Comparison of ENCODE assay signal across 8 mouse cellular contexts in genomic region chr1:118627781-118628464, GRCm38 (mm10). TPM values are rescaled to one million over a fixed set of nuclear protein-coding genes. Genes with fewer than 3 reads are reported as not detected.
DNase-seq lines count a peak whose midpoint lies in the region; ATAC-seq and TF ChIP-seq lines count a peak whose summit lies in the region.

TSS of gene Tfcp2l1 (plus strand) at chr1:118627945.

- peaks cover 5 to 25% of the 10 kb centered on the region in 2 experiments; a peak in 2 of 4 replicates for H3K4me1 ChIP-seq in ES-E14 (ENCODE audit: control insufficient read depth in 2 of 2, insufficient read depth in 2 of 2, low read length in 2 of 2, poor library complexity in 1 of 2)
- H3K4me1 ChIP-seq in forebrain, embryonic 13.5 days = peaks cover 13% of the 10 kb centered on the region

- peak within 1 kb of the TSS; percentile 9; the same call in 1 of the 2 replicates for H3K27ac ChIP-seq in ES-E14 (ENCODE audit: insufficient read depth, low read depth, low read length, poor library complexity, severe bottlenecking)
- H3K27ac ChIP-seq in forebrain, embryonic 13.5 days = no peak within 1 kb of the TSS

- in situ Hi-C loops in ES-E14 (cut with MboI; ENCODE audit: low sequenced_read_pairs in 2 of 2, unreplicated experiment in 2 of 2) = loop anchor here in 1 of 2 experiments (25.0 kb wide), 1 partner anchor 434 kb away; the partner anchor contains the start of gene Gli2

- no peak for DNase-seq in ES-E14 (ENCODE audit: low read depth, low spot score)
- peak; percentile 55 for DNase-seq in cerebellum, adult 11-12 months
- DNase-seq in heart, postnatal 10 days = peak; percentile 80 to 82
- peak; percentile 92 to 94 for DNase-seq in kidney, postnatal 4 days
- peak; percentile 87 for DNase-seq in lung, postnatal 36 days
- peak; percentile 41 for DNase-seq in retina, postnatal 7 days (ENCODE audit: low read depth, low spot score)
- DNase-seq in urinary bladder, postnatal 25 days (ENCODE audit: low spot score) = peak; percentile 84

- no peaks in the 10 kb centered on the region for H3K9me3 ChIP-seq in ES-E14 (ENCODE audit: control insufficient read depth, insufficient read depth, low read depth, low read length)
- H3K9me3 ChIP-seq in forebrain, embryonic 13.5 days (replicated peaks) = no peaks in the 10 kb centered on the region

- peak within 1 kb of the TSS; percentile 90 for H3K4me2 ChIP-seq in forebrain, embryonic 13.5 days

- H3K36me3 ChIP-seq in ES-E14 (ENCODE audit: control insufficient read depth, insufficient read depth, low read length, poor library complexity, severe bottlenecking) = peaks cover 10% of the 10 kb centered on the region
- H3K36me3 ChIP-seq in forebrain, embryonic 13.5 days (ENCODE audit: poor library complexity, severe bottlenecking) = no peaks in the 10 kb centered on the region

- intact Hi-C loops in heart, postnatal 10 days (cut with DNase I) = loop anchor here (5.0 kb wide), 1 partner anchor 129 kb away; no protein-coding TSS in a partner anchor

- H3K27me3 ChIP-seq in forebrain, embryonic 13.5 days = peaks cover 31% of the 10 kb centered on the region

- peak within 1 kb of the TSS; percentile 76 for H3K9ac ChIP-seq in ES-E14 (ENCODE audit: insufficient read depth, low read depth, low read length, poor library complexity, severe bottlenecking)
- peak within 1 kb of the TSS; percentile 54 for H3K9ac ChIP-seq in forebrain, embryonic 13.5 days

- ATAC-seq in forebrain, embryonic 13.5 days = peak; percentile 91

- 0% methylated on average over 45 of the region's 48 CpGs for WGBS in forebrain, embryonic 13.5 days

- peak within 1 kb of the TSS; percentile 84 to 88 for H3K4me3 ChIP-seq in ES-E14 (ENCODE audit: insufficient read depth in 1 of 2, low read depth in 1 of 2, low read length in 2 of 2, poor library complexity in 1 of 2, severe bottlenecking in 1 of 2)
- H3K4me3 ChIP-seq in forebrain, embryonic 13.5 days = peak within 1 kb of the TSS; percentile 49

TF ChIP-seq in ES-E14, 5 proteins besides CTCF, POLR2A, EP300 and RAD21:
- TF ChIP-seq CHD2 (IDR thresholded peaks at IDR 0.05; ENCODE audit: low read depth, low read length) (no peak), HCFC1 (IDR thresholded peaks at IDR 0.05; ENCODE audit: borderline replicate concordance, insufficient read depth, low read length) (peak; percentile 61; the same call in 1 of the 2 replicates)

RNA-seq across cellular contexts. Expression of gene Tfcp2l1, which starts in this region (rescaled TPM):
- 36.0 and 42.3 TPM in 2 replicates for total RNA-seq in ES-E14 (2012; rRNA removed)
- polyA plus RNA-seq in forebrain, embryonic 13.5 days (2015; fragmentation: Nextera tagmentation; extraction: Ambion mirVana) = 0.13 and 0.48 TPM in 2 replicates
- under 1 TPM; 0.38 to 0.79 TPM for total RNA-seq in heart, postnatal 10 days (2021)

Comparison
In these comparisons a context has a peak if more than half of its experiments do, and no peak if none do; other contexts are left out.
1. RNA of gene Tfcp2l1 (total RNA-seq): 36.0 to 42.3 TPM in ES-E14; 0.38 to 0.79 TPM in heart, postnatal 10 days; every median in the first group is over 10 times any median in the second.
2. Peak in ATAC-seq, H3K4me3 ChIP-seq, H3K9ac ChIP-seq and H3K4me2 ChIP-seq in forebrain, embryonic 13.5 days; RNA of the gene not detected or under 1 TPM.
3. Peak in DNase-seq in heart, postnatal 10 days; RNA of the gene not detected or under 1 TPM.